Mouse (Mus musculus) E14TG2a.4 (cell line): Measurements from ENCODE around the gene Prkca.

Experiments used
- H3K27me3 ChIP-seq: 2 replicates; pipeline ENCODE4 v1.6.1; 2014; ENCODE audit warnings: low read length, control low read depth; ENCODE audit not compliant: insufficient read depth
- H3K36me3 ChIP-seq: 2 replicates; pipeline ENCODE4 v1.6.1; 2014; ENCODE audit warnings: low read length, control low read depth; ENCODE audit not compliant: insufficient read depth
- H3K4me1 ChIP-seq: replicated peaks from 2 replicates; pipeline ENCODE4 v1.6.1; 2014; ENCODE audit warnings: low read depth, low read length, control low read depth
- H3K4me3 ChIP-seq: replicated peaks from 2 replicates; pipeline ENCODE4 v1.5.1; 2014; ENCODE audit warnings: mild to moderate bottlenecking, low read length
- H3K9me3 ChIP-seq: 2 replicates; pipeline ENCODE4 v1.6.1; 2014; ENCODE audit warnings: low read length, control low read depth
- CTCF ChIP-seq: conservative IDR thresholded peaks from 2 replicates; pipeline ENCODE4 v1.5.1; 2014; ENCODE audit warnings: low read length
- NANOG ChIP-seq: IDR thresholded peaks from 2 replicates; pipeline ENCODE4 v1.6.1; 2014; ENCODE audit warnings: borderline replicate concordance, low read length, mixed read lengths
- POU5F1 ChIP-seq: IDR thresholded peaks from 2 replicates; pipeline ENCODE4 v1.6.1; 2014; ENCODE audit warnings: low read length, borderline replicate concordance

Gene Prkca

GRCm38 (mm10) chr11:107957566-107958350 is 386.0 kb downstream of the Prkca start:
- no peaks in the 10 kb centered on the region for H3K4me1 ChIP-seq
- H3K36me3 ChIP-seq: peaks cover 14% of the 10 kb centered on the region
- peaks cover 71% of the 10 kb centered on the region for H3K9me3 ChIP-seq
- TF ChIP-seq CTCF: no peak
- TF ChIP-seq NANOG: no peak
- TF ChIP-seq POU5F1: no peak
- H3K27me3 ChIP-seq: no peaks in the 10 kb centered on the region
- H3K4me3 ChIP-seq: peak overlapping the region; percentile 17; the same call in 1 of the 2 replicates

GRCm38 (mm10) chr11:107955191-107956062 is 388.3 kb downstream of the Prkca start:
- TF ChIP-seq POU5F1 (no peak), CTCF (no peak), NANOG (no peak)

GRCm38 (mm10) chr11:107951431-107951830 is 392.3 kb downstream of the Prkca start:
- Histone ChIP-seq H3K36me3 (no peaks in the 10 kb centered on the region), H3K4me1 (no peaks in the 10 kb centered on the region), H3K4me3 (no peak overlapping the region), H3K9me3 (peaks cover 15% of the 10 kb centered on the region), H3K27me3 (no peaks in the 10 kb centered on the region)
- no peak for TF ChIP-seq CTCF
- TF ChIP-seq POU5F1: no peak
- no peak for TF ChIP-seq NANOG

More at GRCm38 (mm10) chr11:107955191-107956062, 388.3 kb downstream of the Prkca start:
- H3K4me1 ChIP-seq: no peaks in the 10 kb centered on the region
- no peaks in the 10 kb centered on the region for H3K27me3 ChIP-seq
- peaks cover 14% of the 10 kb centered on the region for H3K36me3 ChIP-seq
- peaks cover 55% of the 10 kb centered on the region for H3K9me3 ChIP-seq
- H3K4me3 ChIP-seq: no peak overlapping the region

- Histone ChIP-seq H3K4me1 (no peaks in the 10 kb centered on the region), H3K9me3 (peaks cover 9% of the 10 kb centered on the region), H3K36me3 (no peaks in the 10 kb centered on the region), H3K27me3 (no peaks in the 10 kb centered on the region), H3K4me3 (no peak overlapping the region)
- TF ChIP-seq POU5F1 (no peak), CTCF (no peak)
Measured at GRCm38 (mm10) chr11:107950658-107951057, 393.1 kb downstream of the Prkca start.

GRCm38 (mm10) chr11:107950211-107950610 is 393.5 kb downstream of the Prkca start:
- Histone ChIP-seq H3K36me3 (no peaks in the 10 kb centered on the region), H3K27me3 (no peaks in the 10 kb centered on the region), H3K4me3 (no peak overlapping the region), H3K9me3 (peaks cover 4% of the 10 kb centered on the region; the same call in 1 of the 2 replicates), H3K4me1 (no peaks in the 10 kb centered on the region)
- TF ChIP-seq NANOG (no peak), POU5F1 (no peak), CTCF (no peak)

- Histone ChIP-seq H3K9me3 (no peaks in the 10 kb centered on the region; the same call in 1 of the 2 replicates), H3K4me3 (no peak overlapping the region), H3K36me3 (no peaks in the 10 kb centered on the region), H3K27me3 (no peaks in the 10 kb centered on the region), H3K4me1 (no peaks in the 10 kb centered on the region)
- no peak for TF ChIP-seq CTCF
- TF ChIP-seq POU5F1: no peak
- TF ChIP-seq NANOG: no peak
Measured at GRCm38 (mm10) chr11:107947951-107948350, 395.8 kb downstream of the Prkca start.

GRCm38 (mm10) chr11:107946823-107947222 is 396.9 kb downstream of the Prkca start:
- H3K27me3 ChIP-seq: no peaks in the 10 kb centered on the region
- no peak for TF ChIP-seq NANOG
- no peak for TF ChIP-seq POU5F1
- TF ChIP-seq CTCF: no peak
- no peaks in the 10 kb centered on the region for H3K4me1 ChIP-seq
- H3K9me3 ChIP-seq: no peaks in the 10 kb centered on the region; the same call in 1 of the 2 replicates
- H3K4me3 ChIP-seq: no peak overlapping the region
- H3K36me3 ChIP-seq: no peaks in the 10 kb centered on the region

- no peak for TF ChIP-seq NANOG
- Histone ChIP-seq H3K36me3 (no peaks in the 10 kb centered on the region), H3K4me3 (no peak overlapping the region), H3K4me1 (peaks cover 8% of the 10 kb centered on the region), H3K9me3 (peaks cover 16% of the 10 kb centered on the region), H3K27me3 (peaks cover 2% of the 10 kb centered on the region; the same call in 1 of the 2 replicates)
Measured at GRCm38 (mm10) chr11:107936929-107937328, 406.8 kb downstream of the Prkca start.
